Mouse (Mus musculus) 416B (cell line): ENCODE data around the gene Ptprd.

Experiments used
- DNase-seq: peaks from one replicate; pipeline ENCODE4 v3.0.0; 2011; ENCODE audit warnings: low read depth

Gene Ptprd

DNA sequence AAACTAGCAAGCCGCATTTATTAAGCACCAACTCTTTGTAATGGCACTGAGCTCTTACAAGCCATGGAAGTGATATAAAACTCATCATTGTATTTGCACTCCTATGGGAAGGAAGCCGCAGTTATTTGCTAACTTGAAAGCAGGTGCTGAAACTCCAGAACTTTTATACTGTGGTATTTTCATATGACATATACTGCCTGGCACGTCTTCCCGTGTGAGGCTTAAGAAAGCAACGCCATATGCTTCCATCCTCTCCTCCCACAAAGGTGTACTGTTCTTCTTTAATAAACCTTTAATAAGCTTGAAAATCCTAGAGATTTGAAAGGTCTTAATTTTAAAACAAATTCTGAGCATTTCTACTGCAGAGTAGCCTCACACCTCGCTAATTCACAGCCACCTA is 1595.1 kb downstream of the Ptprd start:
- DNase-seq = no peak

DNA sequence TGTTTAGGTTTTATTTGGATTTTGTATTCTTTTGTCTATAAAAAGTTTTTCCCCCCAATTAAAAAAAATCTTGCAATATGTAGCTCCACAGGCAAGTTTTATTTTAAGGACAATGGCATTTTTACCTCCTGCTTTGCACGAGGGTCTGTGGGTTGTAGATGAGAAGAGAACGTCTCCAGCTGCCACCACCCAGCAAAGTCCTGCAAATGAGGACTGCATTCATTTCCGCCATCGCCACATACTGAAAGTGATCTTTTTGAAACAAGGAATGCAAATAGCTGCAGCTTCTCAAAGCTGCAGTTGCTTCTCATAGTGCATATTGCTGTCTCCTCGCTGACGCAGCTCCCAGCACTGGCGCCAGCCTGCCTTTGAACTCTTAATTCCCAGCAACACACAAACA is 1603.5 kb downstream of the Ptprd start:
- no peak for DNase-seq

DNA sequence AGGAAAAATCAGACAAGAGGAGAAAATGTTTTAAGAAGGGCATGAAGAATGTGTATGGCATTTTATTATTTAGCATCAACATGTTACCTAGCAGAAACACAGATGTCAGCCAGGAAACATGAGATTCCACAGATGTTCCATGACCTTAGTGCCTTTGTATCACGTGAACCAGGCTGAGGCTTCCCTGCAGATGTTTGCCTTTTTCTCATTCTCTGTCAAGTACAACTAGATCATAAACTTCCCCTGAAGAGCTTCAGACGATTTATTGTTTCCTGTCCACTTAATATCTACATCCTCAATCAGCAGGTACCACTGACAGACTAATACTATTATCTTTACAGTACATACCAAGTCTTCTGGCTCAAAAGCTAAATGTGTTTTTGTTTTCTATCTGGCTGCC is 1605.0 kb downstream of the Ptprd start:
- DNase-seq = no peak

DNA sequence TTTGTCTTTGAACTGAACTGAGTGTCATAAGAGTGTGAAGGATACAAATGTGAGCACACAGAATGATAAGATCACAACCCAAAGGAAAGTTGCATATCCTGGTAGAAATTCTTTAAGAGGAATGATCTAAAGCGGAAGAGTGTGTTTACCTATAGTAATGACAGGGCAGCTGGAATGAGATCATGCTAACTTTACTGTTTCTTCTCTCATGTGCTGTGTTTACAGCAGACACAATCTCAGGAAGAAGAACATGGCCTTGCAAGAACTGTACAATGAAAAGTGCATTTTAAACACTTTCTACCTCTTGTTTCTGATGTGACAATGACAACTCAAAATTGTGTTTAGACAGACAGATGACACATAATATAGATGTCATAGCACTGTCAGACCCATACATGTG is 1621.0 kb downstream of the Ptprd start:
- DNase-seq = no peak

DNA sequence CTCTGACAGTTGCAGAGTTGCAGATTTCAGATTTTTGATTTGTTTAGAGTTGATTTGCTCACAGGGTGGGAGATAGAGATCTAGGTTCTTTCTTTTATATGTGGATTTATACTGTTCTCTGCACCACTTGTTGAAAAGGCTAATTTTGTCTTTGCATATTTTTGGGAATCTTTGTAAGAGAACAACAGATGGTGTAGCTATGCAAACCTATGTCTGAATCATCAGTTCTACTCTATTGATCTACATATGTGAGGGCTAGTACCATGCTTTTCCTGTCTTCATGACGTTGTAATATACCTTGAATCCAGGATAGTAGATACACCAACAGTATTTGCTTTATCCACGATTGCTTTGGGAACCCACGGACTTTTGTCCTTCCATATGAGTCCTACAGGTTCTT is 1628.7 kb downstream of the Ptprd start:
- no peak for DNase-seq

DNA sequence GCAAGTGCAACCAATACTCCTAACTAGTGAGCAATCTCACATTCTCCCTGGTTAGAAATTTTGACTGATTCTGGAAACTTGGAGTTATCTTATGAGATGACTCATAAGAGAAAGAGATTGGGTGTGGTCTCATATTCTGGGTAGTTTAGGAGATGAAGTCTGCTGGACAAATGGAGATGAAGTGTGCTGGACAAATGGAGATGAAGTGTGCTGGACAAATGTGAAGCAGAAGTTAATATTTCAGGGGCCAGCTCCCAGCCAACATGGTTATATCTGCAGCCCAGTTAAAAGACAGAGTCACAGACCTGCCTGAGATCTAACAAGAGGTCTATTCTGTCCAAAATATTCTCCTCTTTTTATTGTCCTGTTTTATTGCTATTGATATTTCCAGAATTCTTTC is 1645.8 kb downstream of the Ptprd start:
- DNase-seq = no peak

DNA sequence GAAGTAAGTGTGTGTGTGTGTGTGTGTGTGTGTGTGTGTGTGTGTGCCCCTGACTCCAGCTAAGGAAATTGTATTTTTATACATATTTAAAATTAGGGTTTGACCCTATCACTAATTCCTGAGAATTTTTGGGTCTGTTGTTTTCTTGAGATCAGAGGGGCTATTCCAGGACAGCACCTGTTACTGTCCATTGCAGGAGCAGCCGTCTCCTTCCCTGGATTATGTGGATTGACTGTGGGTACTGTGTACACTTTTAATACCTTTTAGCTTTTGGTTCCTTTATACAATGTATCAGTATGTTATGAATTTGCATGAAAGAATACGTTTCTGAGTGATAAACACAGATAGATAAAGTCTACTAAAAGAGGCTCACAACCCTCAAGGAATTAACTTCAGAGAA is 1670.0 kb downstream of the Ptprd start:
- no peak for DNase-seq

DNA sequence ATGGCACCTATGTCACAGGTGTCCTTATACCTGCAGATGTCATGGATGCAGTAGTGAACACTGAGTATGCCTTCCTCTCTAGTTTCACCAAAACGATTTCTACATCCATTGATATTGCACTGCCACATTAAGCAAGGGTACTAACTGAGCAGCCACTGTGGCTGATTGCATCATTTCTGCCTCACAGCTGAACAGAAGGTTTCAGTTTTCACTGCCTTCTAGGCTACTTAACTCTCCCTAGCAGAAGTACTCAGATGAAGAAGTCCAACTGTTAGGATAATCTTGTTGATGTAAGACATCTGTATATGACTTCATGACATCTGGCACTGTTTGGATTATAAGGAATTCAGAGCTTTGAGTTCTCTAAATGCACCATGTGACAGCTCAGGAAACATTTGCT is 1678.8 kb downstream of the Ptprd start:
- DNase-seq = peak; percentile 14

DNA sequence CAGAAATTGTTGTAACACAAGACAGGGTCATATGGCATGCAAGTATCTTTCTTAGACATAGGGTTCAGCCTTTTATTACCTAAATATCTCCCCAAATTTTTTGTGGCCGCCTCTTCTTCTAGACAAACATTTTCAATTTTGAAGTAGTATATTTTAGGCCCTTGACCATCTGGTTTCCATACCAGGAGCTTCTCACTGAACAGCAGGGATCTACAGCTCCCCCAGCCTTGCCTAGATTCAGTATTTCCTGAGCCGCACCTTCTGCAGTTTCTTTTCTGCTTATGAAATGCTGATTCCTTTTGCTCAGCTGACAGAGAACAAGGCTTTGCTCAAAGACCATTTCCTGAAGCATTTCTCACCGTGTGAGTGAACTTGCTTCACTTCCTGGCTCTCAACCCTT is 1686.5 kb downstream of the Ptprd start:
- no peak for DNase-seq

DNA sequence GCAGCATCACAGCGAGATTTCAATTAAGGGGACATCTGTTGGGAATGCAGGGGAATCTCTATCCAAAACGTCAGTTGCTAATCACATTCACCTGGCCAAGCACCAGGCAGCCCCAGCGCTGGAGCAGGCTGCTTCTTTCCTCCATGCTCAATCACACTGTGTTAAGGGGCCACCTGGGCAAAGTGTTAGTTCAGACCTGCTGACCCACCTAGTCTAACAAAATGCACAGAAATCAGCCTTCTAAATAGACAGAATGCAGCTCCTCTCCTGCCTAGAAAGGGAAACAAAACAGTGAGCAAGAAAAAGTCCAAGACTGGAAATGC is 1708.5 kb downstream of the Ptprd start:
- DNase-seq = no peak

DNA sequence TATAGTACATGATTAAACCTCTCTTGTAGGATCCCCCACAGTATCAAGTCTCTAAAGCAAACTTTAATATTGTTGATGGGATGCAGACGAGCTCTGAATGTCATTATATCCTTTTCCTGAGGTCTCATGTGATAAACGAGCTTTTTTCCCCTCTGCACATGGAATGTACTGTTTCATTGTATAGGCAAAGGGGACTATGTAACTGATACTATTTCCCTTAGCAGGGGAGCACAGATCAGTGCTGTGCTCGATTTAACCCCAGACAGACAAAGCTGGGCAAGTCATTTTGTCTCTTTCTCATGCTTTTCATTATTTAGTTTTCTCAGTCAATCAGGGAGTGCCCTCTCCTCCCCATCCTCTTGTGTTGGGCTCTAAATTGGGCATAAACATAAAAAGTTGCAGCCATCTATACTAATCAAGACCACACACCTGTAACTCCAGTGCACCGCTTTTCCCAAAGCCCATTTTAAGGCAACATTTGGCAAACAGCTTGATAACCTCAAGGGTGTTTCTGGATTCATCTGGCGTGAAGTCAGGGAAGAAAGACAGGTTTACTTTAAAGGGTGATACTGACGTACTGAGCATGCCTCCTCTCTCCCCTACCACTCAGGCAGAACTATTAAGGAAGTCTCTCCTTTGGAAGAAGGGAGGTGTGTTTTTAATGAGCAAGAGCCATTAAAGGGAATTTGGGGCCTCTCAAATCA is 1709.0 kb downstream of the Ptprd start:
- DNase-seq = no peak

DNA sequence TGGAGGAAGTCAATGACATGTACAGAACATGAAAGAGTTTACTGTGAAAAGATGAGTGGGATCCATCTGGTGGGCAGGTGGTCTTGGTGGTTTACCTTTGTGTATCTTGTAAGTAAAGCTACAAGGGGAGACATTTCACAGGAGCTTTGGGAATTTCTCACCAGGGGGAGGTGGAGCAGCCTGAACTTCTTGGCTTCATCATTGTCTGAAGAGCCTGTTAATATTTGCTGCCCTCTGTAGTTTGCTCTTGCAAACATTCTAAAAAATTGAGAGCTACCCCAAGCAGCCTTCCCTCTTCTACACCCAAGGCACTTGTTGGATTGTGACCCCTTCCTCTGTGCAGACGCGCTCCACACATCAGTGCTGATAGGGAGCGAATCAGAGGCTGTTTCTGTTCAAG is 1725.9 kb downstream of the Ptprd start:
- DNase-seq = no peak

DNA sequence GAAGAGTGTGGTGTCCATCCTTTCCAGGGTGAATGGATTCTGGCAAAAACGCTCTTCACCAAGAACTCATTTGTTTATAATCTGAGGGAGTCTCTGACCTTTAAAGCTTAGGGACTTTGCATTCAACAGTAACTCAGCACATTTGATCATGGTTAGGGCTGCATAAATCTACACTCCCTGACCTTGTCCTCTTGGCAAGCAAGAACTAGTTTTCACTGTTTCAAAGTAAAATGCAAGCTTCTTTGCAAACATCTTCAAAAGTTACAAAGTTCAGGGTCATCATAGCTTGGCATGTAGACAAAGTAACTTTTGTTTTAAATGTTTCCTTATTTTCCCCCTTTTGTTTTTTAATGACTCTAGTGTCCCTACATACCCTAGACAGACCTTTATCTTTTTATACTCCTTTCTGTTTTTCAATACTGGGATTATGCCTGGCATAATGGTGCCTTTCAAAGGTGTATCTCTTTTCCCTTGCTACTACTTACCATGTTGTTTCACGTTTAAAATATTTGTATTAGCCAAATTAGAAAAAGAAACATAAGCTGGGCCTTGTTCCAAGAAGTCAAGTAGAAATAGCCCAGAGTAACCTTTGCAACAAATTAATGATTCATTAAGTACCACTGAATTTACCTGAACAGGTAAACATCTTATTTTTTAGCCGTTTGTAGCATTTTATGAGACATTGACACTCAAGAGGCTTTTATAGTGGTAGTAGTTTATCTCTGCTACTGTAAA is 1743.2 kb downstream of the Ptprd start:
- no peak for DNase-seq

DNA sequence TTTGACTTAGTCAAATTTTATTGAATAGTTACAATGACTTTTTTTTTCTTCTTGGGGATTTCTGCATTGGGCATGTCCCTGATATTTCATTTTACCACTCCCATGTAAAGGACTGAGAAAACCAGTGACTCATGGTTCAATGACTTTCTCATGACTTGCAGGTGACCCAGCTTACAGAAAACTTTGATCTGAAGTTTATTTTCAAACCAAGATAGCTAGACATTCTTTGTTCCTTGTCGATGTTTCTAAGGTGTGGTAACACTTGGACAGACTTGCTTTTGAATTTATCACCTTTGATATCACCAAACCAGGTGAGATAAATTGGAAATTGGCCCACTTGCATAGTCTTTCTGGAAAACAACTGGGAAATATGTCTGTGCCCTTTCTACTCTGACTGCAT is 1747.1 kb downstream of the Ptprd start:
- no peak for DNase-seq

DNA sequence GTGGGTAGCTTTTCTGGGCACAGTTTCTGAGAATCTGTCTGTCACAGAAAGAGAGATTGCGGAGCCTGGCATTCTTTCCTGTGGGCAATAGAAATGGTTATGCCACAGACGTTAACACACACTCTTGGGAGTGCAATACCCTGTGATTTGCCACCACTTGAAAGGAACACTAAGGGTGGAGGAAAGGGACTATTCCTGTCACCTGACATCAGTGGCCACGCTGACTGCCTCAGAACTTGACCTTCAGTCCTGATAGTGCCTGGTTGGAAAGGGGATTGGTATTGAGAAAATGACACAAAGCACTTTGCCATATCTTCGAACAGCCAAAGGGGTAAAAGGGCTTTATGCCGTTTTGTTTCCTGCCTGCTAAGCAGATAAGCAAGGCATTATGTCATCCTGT is 1750.4 kb downstream of the Ptprd start:
- DNase-seq = no peak

DNA sequence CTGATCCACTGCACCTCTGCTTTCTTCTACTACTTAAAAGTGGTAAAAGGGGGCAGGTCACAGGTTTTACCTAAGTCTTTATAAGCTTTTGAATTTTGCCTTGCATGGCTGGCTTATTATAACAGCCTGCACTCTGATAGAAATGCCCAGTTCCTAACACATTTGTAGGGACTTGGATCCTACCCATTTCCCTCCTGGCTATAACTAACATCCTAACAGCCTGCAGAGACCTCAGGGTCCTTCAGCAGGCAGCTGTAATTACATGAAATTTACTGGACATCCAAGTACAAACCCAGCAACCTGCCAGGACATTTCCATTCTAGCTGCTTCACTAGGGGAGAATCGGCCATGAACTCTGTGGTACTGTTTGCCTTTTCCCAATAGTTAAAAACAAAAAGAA is 1751.2 kb downstream of the Ptprd start:
- no peak for DNase-seq

DNA sequence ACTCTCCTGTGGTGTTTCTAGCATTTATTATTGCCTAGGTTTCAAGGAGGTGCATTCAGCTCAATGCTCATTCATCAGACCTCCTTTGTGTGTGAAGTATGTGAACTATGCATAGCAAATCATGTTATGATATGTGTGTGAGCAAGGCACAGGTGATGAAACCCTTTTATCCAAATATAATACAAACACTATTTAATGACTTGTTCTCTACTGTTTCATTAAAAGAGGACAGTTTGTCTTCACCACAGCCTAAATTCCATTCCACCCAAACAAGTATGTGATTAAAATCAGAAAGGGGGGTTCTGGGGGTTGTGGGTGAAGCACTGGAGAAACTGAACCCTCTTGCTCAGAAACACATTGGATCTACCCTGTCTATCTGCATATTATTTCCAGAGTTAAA is 1752.1 kb downstream of the Ptprd start:
- DNase-seq = no peak

DNA sequence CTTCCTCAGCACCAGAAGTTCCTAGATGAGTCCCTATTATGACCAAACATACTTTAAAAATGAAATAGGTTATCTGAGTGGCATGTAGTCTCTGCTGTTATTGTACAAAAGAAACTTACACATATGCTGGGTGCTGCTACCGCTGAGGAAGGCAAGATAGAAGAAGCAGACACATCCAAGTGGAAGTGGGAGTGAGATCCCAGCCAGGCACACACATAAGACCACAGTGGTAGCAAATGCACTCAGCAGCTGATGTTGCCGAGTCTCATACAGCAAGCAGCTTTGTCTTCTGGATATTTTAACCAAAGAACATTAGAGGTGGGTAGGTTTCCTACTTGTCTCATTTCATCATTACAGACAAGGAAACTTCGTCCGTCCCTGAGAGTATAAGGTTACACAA is 1759.5 kb downstream of the Ptprd start:
- no peak for DNase-seq

DNA sequence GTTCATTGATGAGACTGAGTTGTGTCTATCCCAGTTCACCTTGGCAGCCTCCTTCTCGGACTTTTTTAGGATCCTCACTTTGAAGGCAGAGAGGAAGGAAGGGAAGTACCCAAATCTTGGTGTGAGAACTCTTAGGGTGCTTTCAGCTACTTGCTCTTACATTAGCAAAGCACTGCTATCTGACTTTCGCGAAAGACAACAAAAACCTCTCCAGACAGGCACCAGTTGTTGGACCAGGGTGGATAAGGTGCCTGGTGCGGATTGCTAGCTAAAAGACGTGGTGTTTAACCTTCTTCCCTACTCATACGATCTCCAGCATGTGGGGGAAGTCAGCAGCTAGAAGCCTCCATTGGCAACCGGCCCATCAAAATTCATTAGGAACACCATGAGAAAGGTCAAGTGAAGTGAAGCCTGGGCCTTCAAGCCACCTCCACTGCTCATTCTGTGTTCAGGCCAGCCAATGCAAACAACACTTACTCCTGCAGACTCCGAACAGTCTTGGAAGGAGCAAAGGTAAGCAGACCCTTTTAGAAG is 1760.7 kb downstream of the Ptprd start:
- DNase-seq = no peak

DNA sequence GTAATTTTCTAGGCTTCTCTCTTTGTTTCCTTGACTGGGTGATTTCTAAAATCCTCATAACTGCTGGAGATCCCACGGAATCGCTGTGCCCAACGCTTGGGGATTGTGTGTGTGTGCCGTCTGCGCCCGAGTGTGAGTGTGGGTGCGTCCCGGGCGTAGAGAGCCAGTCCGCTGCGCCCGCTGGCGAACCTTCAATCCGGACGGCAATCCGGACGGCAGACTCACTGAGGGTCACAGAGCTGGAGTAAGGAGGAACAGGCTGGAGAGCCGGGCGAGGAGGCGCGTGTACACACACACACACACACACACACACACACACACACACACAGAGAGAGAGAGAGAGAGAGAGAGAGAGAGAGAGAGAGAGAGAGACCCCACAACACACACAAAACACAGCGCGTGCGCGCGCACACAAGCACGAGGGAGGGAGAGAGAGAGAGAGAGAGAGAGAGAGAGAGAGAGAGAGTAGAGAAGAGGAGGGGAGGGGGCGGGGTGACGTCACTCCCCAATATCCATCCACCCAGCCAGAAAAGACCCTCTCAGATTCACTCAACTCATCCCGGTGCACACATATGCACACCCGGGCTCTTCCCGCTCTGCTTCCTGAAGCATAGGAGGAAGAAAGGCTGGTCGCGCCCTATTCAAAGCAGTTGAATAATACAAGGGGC is 1761.3 kb downstream of the Ptprd start:
- no peak for DNase-seq

DNA sequence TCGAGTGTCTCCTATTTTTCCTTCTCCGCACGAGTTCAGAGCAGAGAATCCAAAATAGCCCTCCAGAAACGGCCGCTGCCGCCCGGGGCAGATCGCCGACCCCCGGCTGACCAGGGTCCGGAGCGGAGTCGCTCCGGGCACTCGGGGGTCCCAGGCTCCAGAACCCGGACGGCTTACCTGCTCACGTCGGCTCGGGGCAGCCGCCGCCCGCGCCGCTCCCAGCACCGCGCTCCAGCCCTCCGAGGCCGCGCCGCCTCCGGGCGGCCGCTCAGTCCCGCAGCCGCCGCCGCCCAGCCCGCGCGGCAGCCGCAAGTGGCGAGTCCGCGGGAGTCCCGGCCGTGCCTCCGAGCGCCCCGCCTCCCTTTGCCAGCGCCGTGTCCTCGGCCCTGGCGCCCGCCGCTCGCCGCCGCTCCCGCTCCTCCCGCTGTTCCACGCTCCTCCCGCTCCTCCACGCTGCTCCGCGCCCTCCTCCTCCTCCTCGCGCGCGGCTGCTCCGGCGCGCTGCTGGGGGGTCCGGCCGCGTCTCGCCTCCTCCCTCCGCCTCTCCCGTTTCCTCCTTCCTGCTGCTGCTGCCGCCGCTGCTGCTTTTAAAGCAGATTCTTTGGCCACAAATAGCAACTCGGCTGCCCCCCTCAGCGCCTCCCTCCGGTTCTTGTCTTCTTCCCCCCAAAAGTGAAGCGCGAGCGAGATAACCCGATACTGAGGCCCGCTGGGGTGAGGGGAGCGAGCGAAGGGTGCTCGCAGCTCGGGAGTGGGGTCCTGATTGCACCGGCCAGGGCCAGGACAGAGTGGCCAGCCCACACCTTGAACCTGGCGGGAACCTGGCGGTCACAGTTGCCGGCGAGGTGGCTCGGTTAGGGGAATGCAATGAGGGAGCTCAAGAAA is 1762.1 kb downstream of the Ptprd start:
- DNase-seq = no peak
